Mouse (Mus musculus): Measurements from ENCODE around the gene Tm9sf1. TPM values are rescaled to one million over a fixed set of nuclear protein-coding genes. Genes with fewer than 3 reads are reported as not detected.

Gene Tm9sf1
- total and polyA plus RNA-seq, 3 experiments = 36.1 to 65.3 (median 51.3) TPM

DNA sequence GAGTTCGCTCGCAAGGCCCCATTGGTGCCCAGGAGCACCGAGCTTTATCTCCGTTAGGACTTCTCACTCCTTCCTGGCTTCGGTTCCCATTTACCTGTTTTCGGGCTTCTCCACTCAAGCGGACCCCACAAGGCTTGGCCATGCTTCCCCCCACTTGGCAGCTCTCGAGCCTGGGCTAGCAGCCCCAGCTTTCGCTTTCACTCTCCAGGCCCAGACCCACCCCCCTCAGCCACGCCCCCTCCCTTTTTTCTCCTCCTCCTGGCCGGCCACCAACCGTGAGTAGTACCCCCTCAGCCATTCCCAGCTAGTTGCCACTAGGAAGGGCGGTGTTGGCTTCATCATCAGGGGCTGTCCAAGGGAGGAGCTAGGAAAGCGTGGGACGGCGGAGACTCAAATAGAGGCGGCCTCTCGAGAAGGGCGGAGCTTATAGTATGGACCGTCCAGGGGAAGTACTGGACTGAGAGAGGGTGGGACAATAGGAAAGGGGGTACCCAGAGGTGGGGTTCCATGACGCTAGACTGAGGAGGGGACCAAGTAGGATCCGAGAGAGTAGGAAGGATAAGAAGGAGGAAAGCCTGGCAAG is 52.8 kb downstream of the Tm9sf1 start, which contains the start of gene Psme2:
Gene Psme2, minus strand, starts transcription at position 366 of the 583 bp plus-strand sequence.
- dilution Hi-C loops (cut with MboI; ENCODE audit: extremely low pct_ligation_motif_present, extremely low pct_unique_long_range_greater_than_20kb, low sequenced_read_pairs) = no loop called here
- Histone ChIP-seq H3K9ac (ENCODE audit: insufficient read depth, low read depth) (peak within 1 kb of the TSS; percentile 89), H3K36me3 (replicated peaks in 1 of 2; ENCODE audit: control insufficient read depth in 1 of 2, insufficient read depth in 1 of 2, low read length in 1 of 2) (peaks cover 37 to 56% of the 10 kb centered on the region in 2 experiments), H3K27ac (ENCODE audit: insufficient read depth, low read depth) (peak within 1 kb of the TSS; percentile 97), H3K27me3 (replicated peaks) (no peaks in the 10 kb centered on the region), H3K4me2 (ENCODE audit: insufficient read depth, low read depth, poor library complexity, severe bottlenecking) (peak within 1 kb of the TSS; percentile 96), H3K4me1 (ENCODE audit: control insufficient read depth in 1 of 2, insufficient read depth in 2 of 2) (peaks cover 0 to 51% of the 10 kb centered on the region in 2 experiments; a peak in 3 of 4 replicates), H3K79me2 (replicated peaks; ENCODE audit: control insufficient read depth, extremely low read depth, insufficient read depth, poor library complexity, severe bottlenecking) (peaks cover 35% of the 10 kb centered on the region), H3K4me3 (replicated peaks in 1 of 3; ENCODE audit: low read depth in 2 of 3, low read length in 2 of 3, poor library complexity in 1 of 3) (peak within 1 kb of the TSS; percentile 79 to 94 (median 91)), H3K9me3 (replicated peaks; ENCODE audit: low read length) (no peaks in the 10 kb centered on the region)
- peak; percentile 47; the same call in 1 of the 2 replicates for TF ChIP-seq MAZ (IDR thresholded peaks at IDR 0.05; ENCODE audit: low read depth, low read length)
- no peak for TF ChIP-seq PAX5 (IDR thresholded peaks at IDR 0.05; ENCODE audit: low read length)
- TF ChIP-seq MAFK (IDR thresholded peaks at IDR 0.05; ENCODE audit: insufficient replicate concordance, low read length) = no peak
- peak; percentile 69 for TF ChIP-seq POLR2A (IDR thresholded peaks at IDR 0.05; ENCODE audit: low read depth, low read length)
- peak; percentile 56; the same call in 1 of the 2 replicates for TF ChIP-seq CHD2 (IDR thresholded peaks at IDR 0.05; ENCODE audit: low read length)
- TF ChIP-seq USF1 (IDR thresholded peaks at IDR 0.05; ENCODE audit: low read depth, low read length) = no peak
- no peak for TF ChIP-seq MEF2A (IDR thresholded peaks at IDR 0.05; ENCODE audit: borderline replicate concordance, low read depth, low read length)
- peak; percentile 15 for TF ChIP-seq ZMIZ1 (IDR thresholded peaks at IDR 0.05; ENCODE audit: low read depth, low read length)
- TF ChIP-seq NELFE (IDR thresholded peaks at IDR 0.05; ENCODE audit: low read depth, low read length) = no peak
- TF ChIP-seq ELF1 (IDR thresholded peaks at IDR 0.05; ENCODE audit: low read depth, low read length) = peak; percentile 26; the same call in 1 of the 2 replicates
- TF ChIP-seq MXI1 (IDR thresholded peaks at IDR 0.05; ENCODE audit: low read depth, low read length) = peak; percentile 68; the same call in 1 of the 2 replicates
- TF ChIP-seq ZNF384 (IDR thresholded peaks at IDR 0.05; ENCODE audit: low read depth, low read length) = no peak
- TF ChIP-seq USF2 (conservative IDR thresholded peaks at IDR 0.05; ENCODE audit: low read depth, low read length) = no peak
- TF ChIP-seq RCOR1 (conservative IDR thresholded peaks at IDR 0.05; ENCODE audit: low read depth, low read length) = no peak
- TF ChIP-seq GABPA (IDR thresholded peaks at IDR 0.05; ENCODE audit: insufficient replicate concordance, low read depth, low read length) = no peak
- no peak for TF ChIP-seq ZC3H11A (IDR thresholded peaks at IDR 0.05; ENCODE audit: low read depth, low read length)
- TF ChIP-seq UBTF (IDR thresholded peaks at IDR 0.05; ENCODE audit: low read depth, low read length) = 0 out of 2 replicates have a peak, but pooled peaks have one; percentile 69
- TF ChIP-seq ZKSCAN1 (IDR thresholded peaks at IDR 0.05; ENCODE audit: borderline replicate concordance, low read depth, low read length) = no peak
- no peak for TF ChIP-seq RAD21 (IDR thresholded peaks at IDR 0.05; ENCODE audit: low read depth, low read length)
- TF ChIP-seq CHD1 (IDR thresholded peaks at IDR 0.05; ENCODE audit: low read depth, low read length) = no peak
- TF ChIP-seq IRF4 (IDR thresholded peaks at IDR 0.05; ENCODE audit: low read depth, low read length) = peak; percentile 60
- peak; percentile 51 for TF ChIP-seq ETS1 (conservative IDR thresholded peaks at IDR 0.05; ENCODE audit: low read depth, low read length)
- no peak for TF ChIP-seq EP300 (IDR thresholded peaks at IDR 0.05; ENCODE audit: low read length)
- TF ChIP-seq JUN (IDR thresholded peaks at IDR 0.05; ENCODE audit: insufficient read depth, low read depth, low read length) = no peak
- TF ChIP-seq SIN3A (IDR thresholded peaks at IDR 0.05; ENCODE audit: low read length) = peak; percentile 18; the same call in 1 of the 2 replicates
- no peak for TF ChIP-seq CTCF (conservative IDR thresholded peaks at IDR 0.05 in 1 of 2, IDR thresholded peaks at IDR 0.05 in 1 of 2; ENCODE audit: low read depth in 2 of 2, low read length in 2 of 2)
- TF ChIP-seq TCF12 (IDR thresholded peaks at IDR 0.05; ENCODE audit: low read depth, low read length) = peak; percentile 33; the same call in 1 of the 2 replicates
- TF ChIP-seq E2F4 (IDR thresholded peaks at IDR 0.05; ENCODE audit: insufficient replicate concordance, low read depth, low read length) = no peak
- peak; percentile 30; the same call in 1 of the 2 replicates for TF ChIP-seq MAX (IDR thresholded peaks at IDR 0.05; ENCODE audit: low read length)
- no peak for TF ChIP-seq HCFC1 (IDR thresholded peaks at IDR 0.05; ENCODE audit: low read depth, low read length)
- TF ChIP-seq MYC (IDR thresholded peaks at IDR 0.05; ENCODE audit: low read depth, low read length) = no peak
- TF ChIP-seq SMC3 (IDR thresholded peaks at IDR 0.05; ENCODE audit: low read depth, low read length) = no peak
- 0 out of 2 replicates have a peak, but pooled peaks have one; percentile 43 for TF ChIP-seq POLR2AphosphoS2 (IDR thresholded peaks at IDR 0.05; ENCODE audit: low read depth, low read length)
- TF ChIP-seq KAT2A (IDR thresholded peaks at IDR 0.05; ENCODE audit: insufficient replicate concordance, low read length) = no peak
- TF ChIP-seq BHLHE40 (IDR thresholded peaks at IDR 0.05; ENCODE audit: low read depth, low read length) = no peak
- no peak for TF ChIP-seq NRF1 (IDR thresholded peaks at IDR 0.05; ENCODE audit: low read depth, low read length)
- TF ChIP-seq JUND (conservative IDR thresholded peaks at IDR 0.05; ENCODE audit: low read depth, low read length) = no peak
- 0 out of 2 replicates have a peak, but pooled peaks have one; percentile 1 for TF ChIP-seq TBP (conservative IDR thresholded peaks at IDR 0.05; ENCODE audit: low read depth, low read length)
- DNase-seq (ENCODE audit: extremely low read depth) = peak; percentile 98
- in situ Hi-C loops (cut with MboI; ENCODE audit: low pct_ligation_motif_present, low pct_unique_long_range_greater_than_20kb, low sequenced_read_pairs) = no loop called here

All from CH12.LX (cell line).